Mouse (Mus musculus) CD8-positive naive resting alpha-beta T cell, adult 2 months (primary cell): ENCODE measurements at regions not wholly inside any gene's neighbourhood (a gene's known extent, or its start where the extent isn't known, plus 50 kb on each side); places are given as distances from the start of the nearest gene placed in this dataset.

ENCODE experiments used
- DNase-seq, 2 experiments: peaks; one replicate each; pipeline ENCODE4 v3.0.0; 2022; ENCODE audit warnings: low read depth in 2 of 2, low spot score in 2 of 2

DNA sequence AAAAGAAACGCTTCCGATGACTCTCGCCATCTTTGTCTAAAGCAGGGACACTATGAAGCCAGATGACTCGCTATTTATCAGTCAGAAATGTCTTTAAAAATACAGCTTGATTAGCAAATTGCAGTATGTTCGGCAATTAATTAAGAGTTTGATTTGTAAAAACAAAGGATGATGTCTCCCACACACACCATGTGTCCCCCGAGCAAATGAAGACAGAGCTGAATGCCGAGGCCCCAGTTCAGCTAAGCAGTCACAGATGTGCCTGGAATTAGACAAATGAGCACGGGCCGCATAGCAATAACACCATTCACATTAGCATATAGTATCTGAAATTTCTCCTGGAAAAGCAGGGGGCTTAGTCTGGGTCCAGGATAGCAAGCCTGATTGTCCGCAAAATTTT lies 98.3 kb upstream of the Sox5 start:
- no peak for DNase-seq

GRCm38 (mm10) chr6:144876758-144877157 lies 95.0 kb upstream of the Sox5 start:
- no peak for DNase-seq

- DNase-seq, result no peak
Observed at GRCm38 (mm10) chr6:144875862-144876261, 94.1 kb upstream of the Sox5 start.

GRCm38 (mm10) chr6:144874251-144874650 lies 92.5 kb upstream of the Sox5 start:
- no peak for DNase-seq

- DNase-seq, result no peak
Observed at GRCm38 (mm10) chr6:144870949-144871348, 89.2 kb upstream of the Sox5 start.

GRCm38 (mm10) chr6:144867333-144867732 lies 85.6 kb upstream of the Sox5 start:
- DNase-seq, result no peak

GRCm38 (mm10) chr6:144864026-144864425 lies 82.2 kb upstream of the Sox5 start:
- DNase-seq, result no peak

- DNase-seq, result no peak
Observed at GRCm38 (mm10) chr6:144863430-144863994, 81.7 kb upstream of the Sox5 start.

DNA sequence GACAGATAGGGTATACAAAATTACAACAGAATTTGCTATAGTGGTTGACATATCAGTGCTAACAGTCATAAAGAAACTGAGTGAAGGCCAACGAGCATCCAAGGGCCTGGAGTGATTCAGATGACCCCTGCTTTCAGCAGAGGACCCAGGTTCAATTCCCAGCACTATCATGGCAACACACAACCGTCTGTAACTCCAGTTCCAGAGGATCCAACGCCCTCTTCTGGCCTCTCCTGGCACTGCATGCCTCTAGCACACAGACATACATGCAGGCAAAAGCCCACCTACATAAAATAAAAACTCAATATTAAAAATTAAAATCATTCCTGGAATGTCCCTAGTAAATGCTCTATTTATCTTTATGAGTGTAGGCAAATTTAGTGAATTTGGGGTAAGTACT lies 59.7 kb upstream of the Sox5 start:
- no peak for DNase-seq

DNA sequence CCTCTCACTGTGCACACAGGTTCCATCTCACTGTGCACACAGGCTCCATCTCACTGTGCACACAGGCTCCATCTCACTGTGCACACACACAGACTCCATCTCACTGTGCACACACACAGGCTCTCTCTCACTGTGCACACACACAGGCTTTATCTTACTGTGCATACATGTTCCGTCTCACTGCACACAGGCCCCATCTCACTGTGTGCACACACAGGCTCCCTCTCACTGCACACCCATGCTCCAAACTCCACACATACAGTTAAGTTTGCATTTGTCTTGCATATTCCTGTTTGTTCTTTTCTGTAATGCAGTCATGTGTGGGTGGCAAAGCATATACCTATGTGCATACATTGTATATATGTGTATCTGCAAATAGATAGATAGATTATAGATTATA lies 57.6 kb upstream of the Sox5 start:
- DNase-seq, result no peak

- no peak for DNase-seq
Observed at GRCm38 (mm10) chr6:144834323-144835183, 52.8 kb upstream of the Sox5 start.
